Mouse (Mus musculus) hindbrain, embryonic 16.5 days (tissue): ENCODE results near the gene Ifitm6. TPM values are rescaled to one million over a fixed set of nuclear protein-coding genes. Genes with fewer than 3 reads are reported as not detected.

Experiments used
- ATAC-seq: fragments of 200-750 bp; cut with Nextera tagmentation; 2 replicates; pipeline ENCODE4 v1.8.0; 2017; ENCODE audit warnings: moderate TSS enrichment, moderate library complexity
- H3K27ac ChIP-seq: fragments of 300-500 bp; sonication (generic); 2 replicates; pipeline ENCODE4 v1.5.1; 2014; ENCODE audit warnings: low read depth, mild to moderate bottlenecking, control low read depth, low read length, moderate library complexity
- H3K27me3 ChIP-seq: fragments of 300-500 bp; sonication (generic); replicated peaks from 2 replicates; pipeline ENCODE4 v1.6.1; 2014; ENCODE audit warnings: low read length; ENCODE audit not compliant: control insufficient read depth, insufficient read depth
- H3K36me3 ChIP-seq: fragments of 300-500 bp; sonication (generic); 2 replicates; pipeline ENCODE4 v1.6.1; 2014; ENCODE audit warnings: mild to moderate bottlenecking, low read length, moderate library complexity, mixed read lengths; ENCODE audit not compliant: control insufficient read depth, insufficient read depth
- H3K4me1 ChIP-seq: fragments of 300-500 bp; sonication (generic); 2 replicates; pipeline ENCODE4 v1.6.1; 2014; ENCODE audit warnings: low read depth, low read length; ENCODE audit not compliant: control insufficient read depth, insufficient read depth
- H3K4me2 ChIP-seq: fragments of 300-500 bp; sonication (generic); 2 replicates; pipeline ENCODE4 v1.6.1; 2014; ENCODE audit warnings: mild to moderate bottlenecking, low read length, control low read depth, moderate library complexity
- H3K4me3 ChIP-seq: fragments of 300-500 bp; sonication (generic); 2 replicates; pipeline ENCODE4 v1.5.1; 2014; ENCODE audit warnings: mild to moderate bottlenecking, low read length, control low read depth, moderate library complexity
- H3K9ac ChIP-seq: fragments of 300-500 bp; sonication (generic); 2 replicates; pipeline ENCODE4 v1.6.1; 2014; ENCODE audit warnings: low read depth, mild to moderate bottlenecking, control low read depth, low read length, moderate library complexity
- H3K9me3 ChIP-seq: fragments of 300-500 bp; sonication (generic); 2 replicates; pipeline ENCODE4 v1.6.1; 2014; ENCODE audit warnings: mild to moderate bottlenecking, low read length, moderate library complexity; ENCODE audit not compliant: control insufficient read depth
- WGBS: fragments of 180-500 bp; shearing (Covaris S2); extraction: QIAGEN DNeasy Blood & Tissue Kit; methylation state at CpG from one replicate; pipeline ENCODE4 v1.1.7; 2014; 5-methylcytosine and 5-hydroxymethylcytosine counted together
- polyA plus RNA-seq: library from polyadenylated mRNA; unstranded; fragments of >200 nt; fragmentation: Nextera tagmentation; extraction: Ambion mirVana; gene quantifications from 2 replicates; pipeline ENCODE4 v1.2.1, GENCODE M21; 2015

Ifitm6 gene
- polyA plus RNA-seq, 1 experiment from 2014 or later: 0.83 TPM

DNA sequence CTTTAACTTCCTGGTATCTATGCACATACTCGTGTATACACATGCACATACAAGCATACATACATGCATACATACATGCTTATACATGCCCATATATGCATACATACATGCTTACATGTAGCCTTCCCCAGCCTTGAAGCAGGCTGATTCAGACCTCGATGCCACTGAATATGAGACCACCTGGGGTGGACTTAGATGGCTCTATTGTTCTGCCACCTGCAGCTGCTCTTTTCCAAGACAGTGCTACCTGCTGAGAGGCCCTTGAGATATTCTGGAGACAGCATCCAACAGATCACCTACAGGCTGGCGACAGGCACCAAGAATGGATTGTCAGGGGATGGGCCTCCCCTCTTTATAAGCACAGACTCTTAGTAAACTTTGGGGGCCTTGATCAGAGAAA is 12.7 kb upstream of the Ifitm6 start:
- no peak for ATAC-seq
- Histone ChIP-seq H3K27me3 (no peaks in the 10 kb centered on the region), H3K27ac (no peak overlapping the region), H3K4me2 (no peak overlapping the region), H3K36me3 (no peaks in the 10 kb centered on the region), H3K9ac (no peak overlapping the region), H3K4me3 (no peak overlapping the region), H3K9me3 (no peaks in the 10 kb centered on the region), H3K4me1 (peaks cover 4% of the 10 kb centered on the region; the same call in 1 of the 2 replicates)
- 41% methylated on average over 3 of the region's 3 CpGs for WGBS

GRCm38 (mm10) chr7:141028831-141029230 is 11.1 kb upstream of the Ifitm6 start, which contains the start of gene Gm17387:
Gene Gm17387 (plus strand): TSS chr7:141029131.
- no peak within 1 kb of the TSS for H3K9ac ChIP-seq
- H3K27ac ChIP-seq: no peak within 1 kb of the TSS
- H3K9me3 ChIP-seq: no peaks in the 10 kb centered on the region
- WGBS: 96% methylated on average over 2 of the region's 2 CpGs
- H3K36me3 ChIP-seq: no peaks in the 10 kb centered on the region
- H3K4me1 ChIP-seq: peaks cover 4% of the 10 kb centered on the region; the same call in 1 of the 2 replicates
- no peaks in the 10 kb centered on the region for H3K27me3 ChIP-seq
- no peak for ATAC-seq
- H3K4me2 ChIP-seq: no peak within 1 kb of the TSS
- no peak within 1 kb of the TSS for H3K4me3 ChIP-seq

GRCm38 (mm10) chr7:141026740-141027098 is 9.0 kb upstream of the Ifitm6 start:
- H3K4me2 ChIP-seq: no peak overlapping the region
- ATAC-seq: peak; percentile 67
- WGBS: 32% methylated on average over 5 of the region's 5 CpGs

GRCm38 (mm10) chr7:141026097-141026739 is 8.5 kb upstream of the Ifitm6 start:
- H3K9me3 ChIP-seq: no peaks in the 10 kb centered on the region
- ATAC-seq: peak; percentile 53

More at GRCm38 (mm10) chr7:141026740-141027098, 9.0 kb upstream of the Ifitm6 start:
- peak overlapping the region; percentile 64 for H3K27ac ChIP-seq
- H3K4me3 ChIP-seq: no peak overlapping the region
- H3K9ac ChIP-seq: no peak overlapping the region
- H3K27me3 ChIP-seq: no peaks in the 10 kb centered on the region
- H3K9me3 ChIP-seq: no peaks in the 10 kb centered on the region
- no peaks in the 10 kb centered on the region for H3K36me3 ChIP-seq
- peaks cover 4% of the 10 kb centered on the region; the same call in 1 of the 2 replicates for H3K4me1 ChIP-seq

DNA sequence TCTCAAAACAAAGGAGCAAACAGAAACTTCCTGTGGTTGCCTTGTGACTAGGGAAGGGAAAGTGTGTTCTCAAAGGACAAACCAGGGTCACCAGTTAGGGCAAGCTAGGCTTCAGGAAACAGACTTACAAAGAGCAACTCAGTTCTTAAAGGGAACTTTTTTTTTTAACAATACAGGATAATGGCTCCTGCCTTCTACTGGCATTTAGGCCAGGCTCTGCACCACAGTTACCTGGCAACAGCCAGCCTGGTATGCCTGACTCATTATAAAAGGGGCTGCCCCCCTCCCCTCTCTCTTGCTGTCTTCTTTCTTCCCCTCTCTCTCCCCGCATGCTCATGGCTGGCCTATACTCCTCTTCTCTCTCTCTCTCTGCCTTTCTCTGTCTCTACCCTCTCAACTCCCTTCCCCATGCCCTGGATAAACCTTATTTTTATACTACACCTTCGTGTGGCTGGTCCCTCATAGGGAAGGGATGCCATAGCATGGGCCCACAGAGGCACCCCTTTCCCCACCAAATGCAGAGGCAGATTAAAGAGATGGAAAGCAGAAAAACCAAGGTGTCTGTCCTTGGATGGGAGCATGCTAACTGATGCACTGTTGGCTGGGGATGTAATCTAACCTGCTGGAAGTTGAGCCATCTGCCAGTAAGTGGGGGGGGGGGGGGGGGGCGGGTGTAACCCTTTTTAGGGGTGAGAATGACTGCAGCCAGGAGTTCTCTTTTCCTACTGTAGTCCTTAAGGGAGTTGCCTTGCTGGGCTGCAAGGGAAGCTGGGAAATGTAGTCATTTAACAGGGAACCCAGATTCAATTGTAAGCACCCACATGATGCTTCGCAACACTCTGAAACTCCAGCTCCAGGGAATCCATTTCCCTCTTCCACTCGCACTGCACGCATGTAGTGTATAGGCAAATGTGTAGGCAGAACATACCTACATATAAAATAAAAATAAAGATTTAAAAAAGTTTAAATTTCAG is 7.4 kb upstream of the Ifitm6 start:
- ATAC-seq: peak; percentile 77
- peaks cover 4% of the 10 kb centered on the region; the same call in 1 of the 2 replicates for H3K4me1 ChIP-seq
- 20% methylated on average over 5 of the region's 6 CpGs for WGBS
- no peak overlapping the region for H3K4me3 ChIP-seq
- H3K36me3 ChIP-seq: no peaks in the 10 kb centered on the region
- H3K27ac ChIP-seq: 0 out of 2 replicates have a peak overlapping the region, but pooled peaks have one; percentile 27
- H3K27me3 ChIP-seq: no peaks in the 10 kb centered on the region
- H3K9ac ChIP-seq: no peak overlapping the region
- H3K4me2 ChIP-seq: no peak overlapping the region
- no peaks in the 10 kb centered on the region for H3K9me3 ChIP-seq

More at GRCm38 (mm10) chr7:141026097-141026739, 8.5 kb upstream of the Ifitm6 start:
- whole genome bisulfite sequencing: 16% methylated on average over 6 of the region's 6 CpGs
- Histone ChIP-seq H3K36me3 (no peaks in the 10 kb centered on the region), H3K9ac (no peak overlapping the region), H3K4me2 (no peak overlapping the region), H3K27me3 (no peaks in the 10 kb centered on the region), H3K4me1 (peaks cover 4% of the 10 kb centered on the region; the same call in 1 of the 2 replicates), H3K4me3 (no peak overlapping the region), H3K27ac (peak overlapping the region; percentile 64)

- H3K9ac ChIP-seq: no peak overlapping the region
- no peak overlapping the region for H3K4me3 ChIP-seq
- no peak for ATAC-seq
- peaks cover 4% of the 10 kb centered on the region; the same call in 1 of the 2 replicates for H3K4me1 ChIP-seq
- no peak overlapping the region for H3K4me2 ChIP-seq
- H3K27me3 ChIP-seq: no peaks in the 10 kb centered on the region
- H3K27ac ChIP-seq: no peak overlapping the region
- H3K36me3 ChIP-seq: no peaks in the 10 kb centered on the region
- WGBS: 91% methylated on average over 14 of the region's 14 CpGs
- H3K9me3 ChIP-seq: no peaks in the 10 kb centered on the region
Observed at GRCm38 (mm10) chr7:141021489-141022449, 4.0 kb upstream of the Ifitm6 start.

GRCm38 (mm10) chr7:141019028-141019427 is 1.3 kb upstream of the Ifitm6 start:
- no peak for ATAC-seq

DNA sequence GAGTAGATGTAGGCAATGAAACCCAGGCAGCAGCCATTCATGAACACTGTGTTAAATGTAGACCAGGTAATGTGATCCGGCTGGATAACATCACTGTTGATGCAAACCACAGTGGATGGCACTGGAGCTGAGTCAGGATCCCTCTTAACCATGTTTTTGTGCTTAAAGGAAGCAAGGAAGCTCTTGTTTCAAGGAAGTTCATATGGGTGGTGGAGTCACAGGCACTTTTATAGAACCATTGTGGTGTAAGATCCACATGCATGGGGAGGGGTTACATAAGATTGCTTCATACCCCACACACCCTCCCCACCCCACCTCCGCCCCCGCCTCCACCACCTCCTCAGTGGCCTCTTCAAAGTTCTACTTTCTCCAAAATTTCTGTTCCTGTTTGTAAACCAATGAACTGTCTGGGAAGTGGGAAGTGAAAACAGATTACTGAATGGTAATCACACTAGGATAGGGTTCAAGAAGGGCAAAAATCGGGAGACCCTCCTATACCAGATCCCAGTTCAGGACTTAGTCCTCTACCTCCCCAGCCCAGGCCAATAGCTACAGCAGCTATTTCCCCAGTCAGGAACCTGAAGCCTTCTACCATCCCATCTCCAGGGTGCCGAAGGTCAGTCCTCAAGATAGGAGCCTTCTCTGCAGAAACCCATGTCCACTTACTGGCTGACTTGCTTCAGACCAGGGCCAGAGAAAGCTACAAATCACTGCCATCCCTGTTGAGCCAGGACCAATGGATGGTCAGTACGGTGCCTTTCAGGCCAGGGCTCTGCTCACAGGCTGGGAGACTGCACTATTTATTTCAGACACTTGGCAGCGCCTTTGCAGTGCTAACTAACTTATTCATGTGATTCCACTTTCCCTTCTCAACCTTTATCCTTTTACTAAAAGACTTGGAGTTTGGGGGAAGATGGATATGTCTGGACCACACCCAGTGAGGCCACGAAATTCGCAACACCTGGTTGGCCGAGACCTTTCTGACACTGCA is 722 bp downstream of the Ifitm6 start:
- 89% methylated on average over 10 of the region's 10 CpGs for WGBS
- H3K36me3 ChIP-seq: no peaks in the 10 kb centered on the region
- no peak overlapping the region for H3K9ac ChIP-seq
- no peaks in the 10 kb centered on the region for H3K4me1 ChIP-seq
- H3K4me3 ChIP-seq: no peak overlapping the region
- H3K9me3 ChIP-seq: no peaks in the 10 kb centered on the region
- no peak overlapping the region for H3K4me2 ChIP-seq
- ATAC-seq: no peak
- no peaks in the 10 kb centered on the region for H3K27me3 ChIP-seq
- no peak overlapping the region for H3K27ac ChIP-seq

More at GRCm38 (mm10) chr7:141019028-141019427, 1.3 kb upstream of the Ifitm6 start:
- no peak overlapping the region for H3K9ac ChIP-seq
- H3K27ac ChIP-seq: no peak overlapping the region
- H3K4me1 ChIP-seq: no peaks in the 10 kb centered on the region
- H3K4me3 ChIP-seq: no peak overlapping the region
- H3K36me3 ChIP-seq: no peaks in the 10 kb centered on the region
- H3K9me3 ChIP-seq: no peaks in the 10 kb centered on the region
- WGBS: 95% methylated on average over 5 of the region's 5 CpGs
- H3K4me2 ChIP-seq: no peak overlapping the region
- H3K27me3 ChIP-seq: no peaks in the 10 kb centered on the region
